8 mouse cellular contexts compared by ENCODE assay signal in the genomic region with DNA sequence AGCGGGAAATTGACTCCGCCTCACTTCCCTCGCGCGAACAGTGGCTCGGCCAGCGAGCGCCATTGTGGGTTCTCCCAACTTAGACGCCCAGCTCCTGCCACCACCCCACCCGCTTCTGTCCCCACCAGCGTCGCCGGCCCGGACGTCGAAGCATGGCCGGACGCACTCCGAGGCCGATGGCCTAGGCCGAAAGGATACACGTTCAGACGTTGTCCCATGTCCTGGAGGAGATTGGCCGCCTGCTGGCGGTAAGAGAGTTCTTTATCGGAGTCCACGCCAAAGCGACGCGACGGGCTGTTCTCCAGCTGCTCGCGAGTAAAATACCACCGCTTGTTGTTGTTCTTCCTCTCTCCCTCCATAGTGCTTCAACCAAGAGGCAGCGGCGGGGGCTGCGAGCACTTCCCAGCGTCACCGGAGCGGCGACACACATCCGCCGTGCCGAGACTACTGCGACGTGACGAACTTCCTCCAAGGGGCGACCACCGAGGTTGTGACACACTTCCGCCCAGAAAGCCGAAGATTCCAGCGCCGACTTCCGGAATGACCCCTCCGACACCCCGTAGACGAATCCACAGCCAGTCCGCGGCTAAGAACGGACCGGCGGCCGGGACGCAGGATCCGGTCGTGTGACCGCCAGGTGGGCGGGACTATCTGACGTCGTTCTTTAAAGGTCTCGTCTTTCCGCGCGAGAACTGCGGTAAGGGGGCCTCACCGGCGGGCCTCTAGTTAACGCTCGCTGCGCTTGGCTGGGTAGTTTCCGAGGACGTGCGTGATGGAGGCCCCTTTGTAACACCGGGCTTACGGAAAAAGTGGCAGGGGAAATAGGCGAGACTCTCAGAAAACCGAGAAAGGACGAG. TPM values are rescaled to one million over a fixed set of nuclear protein-coding genes. Genes with fewer than 3 reads are reported as not detected.
DNase-seq lines count a peak whose midpoint lies in the region; ATAC-seq and TF ChIP-seq lines count a peak whose summit lies in the region.

No protein-coding gene starts in this region.

- ATAC-seq in frontal cortex, adult (ENCODE audit: low TSS enrichment): peak; percentile 94
- peak; percentile 96 for ATAC-seq in lung, postnatal 0 days

- peak overlapping the region; percentile 81 for H3K4me2 ChIP-seq in lung, postnatal 0 days (replicated peaks; ENCODE audit: low read depth, low read length)

- peaks cover 33% of the 10 kb centered on the region for H3K36me3 ChIP-seq in hindbrain, embryonic 10.5 days
- H3K36me3 ChIP-seq in lung, postnatal 0 days (ENCODE audit: insufficient read depth, low read length): no peaks in the 10 kb centered on the region

- H3K4me1 ChIP-seq in hindbrain, embryonic 10.5 days (replicated peaks): peaks cover 33% of the 10 kb centered on the region
- peaks cover 11% of the 10 kb centered on the region; the same call in 1 of the 2 replicates for H3K4me1 ChIP-seq in lung, postnatal 0 days (ENCODE audit: insufficient read depth, low read depth, low read length)

- TF ChIP-seq CTCF in lung, postnatal 0 days (IDR thresholded peaks at IDR 0.05): peak; percentile 55

- TF ChIP-seq EP300 in lung, postnatal 0 days (IDR thresholded peaks at IDR 0.05): peak; percentile 92

- H3K9me3 ChIP-seq in hindbrain, embryonic 10.5 days: no peaks in the 10 kb centered on the region
- no peaks in the 10 kb centered on the region for H3K9me3 ChIP-seq in lung, postnatal 0 days (ENCODE audit: low read length)

- no peaks in the 10 kb centered on the region for H3K27me3 ChIP-seq in hindbrain, embryonic 10.5 days (ENCODE audit: insufficient read depth, poor library complexity, severe bottlenecking)
- no peaks in the 10 kb centered on the region for H3K27me3 ChIP-seq in lung, postnatal 0 days (replicated peaks; ENCODE audit: insufficient read depth, low read length)

- H3K4me3 ChIP-seq in hindbrain, embryonic 10.5 days: peak overlapping the region; percentile 93
- H3K4me3 ChIP-seq in lung, postnatal 0 days (ENCODE audit: low read depth, low read length): peak overlapping the region; percentile 88

- WGBS in hindbrain, embryonic 10.5 days: under 1% methylated on average over 88 of the region's 88 CpGs
- under 1% methylated on average over 88 of the region's 88 CpGs for WGBS in lung, postnatal 0 days

- DNase-seq in MN1 (ENCODE audit: low spot score): peak; percentile 100
- peak; percentile 100 for DNase-seq in cerebellum, adult 9-10 months
- DNase-seq in hindbrain, embryonic 10.5 days (ENCODE audit: low spot score): peak; percentile 100
- DNase-seq in layer of hippocampus, adult 9-11 months: peak; percentile 99
- peak; percentile 99 for DNase-seq in lung, postnatal 0 days (ENCODE audit: low spot score)
- DNase-seq in ovary, postnatal 14 days (ENCODE audit: low spot score): peak; percentile 98
- peak; percentile 99 for DNase-seq in thymus, postnatal 14 days

- peak overlapping the region; percentile 96 for H3K27ac ChIP-seq in hindbrain, embryonic 10.5 days
- H3K27ac ChIP-seq in lung, postnatal 0 days (ENCODE audit: low read length): peak overlapping the region; percentile 99

- H3K9ac ChIP-seq in lung, postnatal 0 days (replicated peaks; ENCODE audit: low read depth): peak overlapping the region; percentile 91

RNA-seq across cellular contexts. Expression of gene Ccnt1, which starts 3.2 kb away (rescaled TPM):
- 53.7 and 57.6 TPM in 2 replicates for polyA plus RNA-seq in hindbrain, embryonic 10.5 days (2016; fragmentation: Nextera tagmentation; extraction: Ambion mirVana)
- 31.0 and 32.2 TPM in 2 replicates for polyA plus RNA-seq in lung, postnatal 0 days (2015; fragmentation: Nextera tagmentation; extraction: Ambion mirVana)

RNA-seq across cellular contexts. Expression of gene 4930415O20Rik, which starts 3.3 kb away (rescaled TPM):
- polyA plus RNA-seq in hindbrain, embryonic 10.5 days (2016; fragmentation: Nextera tagmentation; extraction: Ambion mirVana): not detected in 2 replicates
- 0.31 TPM in 1 of 2 replicates, not detected in the other for polyA plus RNA-seq in lung, postnatal 0 days (2015; fragmentation: Nextera tagmentation; extraction: Ambion mirVana)

RNA-seq across cellular contexts. Expression of gene Kansl2, which starts 33.4 kb away (rescaled TPM):
- 134 and 151 TPM in 2 replicates for polyA plus RNA-seq in hindbrain, embryonic 10.5 days (2016; fragmentation: Nextera tagmentation; extraction: Ambion mirVana)
- 50.4 and 56.0 TPM in 2 replicates for polyA plus RNA-seq in lung, postnatal 0 days (2015; fragmentation: Nextera tagmentation; extraction: Ambion mirVana)

RNA-seq across cellular contexts. Expression of gene Adcy6, which starts 42.4 kb away (rescaled TPM):
- polyA plus RNA-seq in hindbrain, embryonic 10.5 days (2016; fragmentation: Nextera tagmentation; extraction: Ambion mirVana): 11.6 and 12.0 TPM in 2 replicates
- polyA plus RNA-seq in lung, postnatal 0 days (2015; fragmentation: Nextera tagmentation; extraction: Ambion mirVana): 9.2 and 12.1 TPM in 2 replicates

Comparison
In these comparisons a context has a peak if more than half of its experiments do, and no peak if none do; other contexts are left out.
1. Peak in every context shown above with its lines: DNase-seq, ATAC-seq, H3K4me3 ChIP-seq and H3K27ac ChIP-seq.